Mouse (Mus musculus): ENCODE measurements around the gene L1cam. TPM values are rescaled to one million over a fixed set of nuclear protein-coding genes. Genes with fewer than 3 reads are reported as not detected.

Gene L1cam
- polyA plus RNA-seq, 1 experiment = 9.4 TPM

DNA sequence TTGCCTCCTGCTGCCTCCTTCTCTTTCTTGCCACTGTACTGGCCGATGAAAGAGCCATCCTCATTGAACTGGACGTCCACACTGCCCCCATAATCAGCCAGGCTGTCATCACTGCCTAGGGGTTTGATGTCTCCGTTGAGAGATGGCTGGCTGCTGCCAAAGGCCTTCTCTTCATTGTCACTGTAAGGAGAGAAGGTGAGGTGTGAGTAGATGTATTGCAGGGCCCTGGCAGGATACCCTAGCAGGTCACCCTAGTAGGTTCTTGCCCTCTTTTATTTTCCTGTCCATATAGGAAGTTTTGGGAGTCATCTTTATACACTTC is 40.9 kb downstream of the L1cam start:
- H3K4me1 ChIP-seq (ENCODE audit: control insufficient read depth, insufficient read depth, low read length) = no peaks in the 10 kb centered on the region
- no peak overlapping the region for H3K4me3 ChIP-seq (replicated peaks; ENCODE audit: extremely low read depth, low read depth, low read length)
- DNase-seq = no peak
- WGBS = 49% methylated on average over 3 of the region's 3 CpGs
- TF ChIP-seq CTCF (IDR thresholded peaks at IDR 0.05; ENCODE audit: insufficient read depth, low read length) (no peak), POLR2A (IDR thresholded peaks at IDR 0.05; ENCODE audit: borderline replicate concordance, extremely low read depth, low read depth, low read length) (no peak)

DNA sequence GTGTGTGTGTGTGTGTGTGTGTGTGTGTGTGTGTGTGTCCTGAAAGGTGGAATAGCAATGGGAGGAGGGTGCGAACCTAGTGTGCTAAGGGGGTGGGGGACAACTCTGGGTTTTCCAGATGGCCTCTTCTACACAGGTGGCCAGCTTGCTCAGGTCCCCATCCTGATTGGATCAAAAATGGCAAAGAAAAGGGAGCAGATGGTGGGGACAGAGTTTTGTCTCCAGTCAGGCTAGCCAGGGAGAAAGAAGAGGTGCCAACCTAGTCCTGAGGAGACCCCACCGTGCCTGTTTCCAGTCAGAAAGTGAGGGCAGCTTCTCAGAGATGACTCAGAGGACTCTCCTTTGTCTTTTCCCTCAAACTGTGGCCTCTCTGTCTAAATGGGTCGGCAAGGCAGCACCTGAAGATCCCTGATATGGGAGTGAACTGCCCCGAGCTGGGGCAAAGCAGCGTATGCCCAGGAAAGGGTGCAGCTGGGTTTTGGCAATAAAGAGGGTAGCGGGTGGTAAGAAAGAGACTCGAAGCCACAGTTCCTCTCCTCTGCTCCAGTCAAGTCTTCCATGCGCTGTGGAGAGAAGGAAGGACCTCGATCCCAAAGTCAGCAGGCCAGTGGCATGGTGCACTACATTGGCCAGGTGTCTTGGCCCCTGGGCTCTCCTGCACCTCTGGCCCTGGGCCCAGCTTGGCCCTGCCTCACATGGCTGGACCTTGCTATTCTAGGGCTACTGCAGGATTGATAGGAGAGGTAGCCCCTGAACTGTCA is 41.4 kb downstream of the L1cam start:
- no peak for DNase-seq
- WGBS = 78% methylated on average over 9 of the region's 9 CpGs
- no peak overlapping the region for H3K4me3 ChIP-seq (replicated peaks; ENCODE audit: extremely low read depth, low read depth, low read length)
- no peaks in the 10 kb centered on the region for H3K4me1 ChIP-seq (ENCODE audit: control insufficient read depth, insufficient read depth, low read length)
- TF ChIP-seq CTCF (IDR thresholded peaks at IDR 0.05; ENCODE audit: insufficient read depth, low read length) (no peak), POLR2A (IDR thresholded peaks at IDR 0.05; ENCODE audit: borderline replicate concordance, extremely low read depth, low read depth, low read length) (no peak)

DNA sequence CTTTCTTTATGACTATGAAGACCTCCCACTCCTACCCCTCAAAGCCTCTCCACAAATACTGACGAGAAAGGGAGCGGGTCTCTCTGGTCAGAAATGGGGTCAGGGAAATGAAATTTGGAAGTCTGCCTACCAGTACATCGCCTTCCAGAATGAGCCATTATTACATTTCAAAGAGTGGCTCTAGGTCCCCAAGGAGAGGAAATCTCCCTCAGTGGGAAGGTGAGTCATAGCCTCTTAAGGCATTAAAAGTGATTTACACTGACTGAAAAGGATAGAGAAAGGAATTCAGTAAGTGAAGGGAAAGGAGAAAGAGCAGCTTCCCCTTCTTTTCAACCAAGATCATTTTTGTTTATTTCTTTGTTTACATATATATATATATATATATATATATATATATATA is 59.2 kb downstream of the L1cam start:
- no peak for DNase-seq
- WGBS = 78% methylated on average over 3 of the region's 3 CpGs
- Histone ChIP-seq H3K4me3 (replicated peaks; ENCODE audit: extremely low read depth, low read depth, low read length) (no peak overlapping the region), H3K4me1 (ENCODE audit: control insufficient read depth, insufficient read depth, low read length) (no peaks in the 10 kb centered on the region)
- no peak for TF ChIP-seq CTCF (IDR thresholded peaks at IDR 0.05; ENCODE audit: insufficient read depth, low read length)
- no peak for TF ChIP-seq POLR2A (IDR thresholded peaks at IDR 0.05; ENCODE audit: borderline replicate concordance, extremely low read depth, low read depth, low read length)

DNA sequence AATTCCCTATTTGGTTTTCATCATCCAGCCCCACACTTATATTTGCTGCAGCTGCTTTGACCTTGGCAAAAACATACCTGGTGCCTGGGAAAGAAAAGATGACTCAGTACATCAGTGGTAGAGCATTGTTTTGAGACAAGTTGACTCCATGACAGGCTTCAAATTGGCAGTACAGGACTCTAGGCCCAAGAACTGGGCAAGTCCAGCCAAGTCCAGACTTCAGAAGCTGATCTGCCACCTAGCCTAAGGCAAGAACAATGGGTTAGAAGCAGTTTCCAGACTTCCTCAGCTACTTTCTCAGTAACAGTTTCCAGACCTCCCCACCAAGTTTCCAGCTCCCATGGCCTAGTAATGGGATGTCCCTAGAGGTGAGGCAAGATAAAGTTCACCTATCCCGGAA is 60.2 kb downstream of the L1cam start:
- no peaks in the 10 kb centered on the region for H3K4me1 ChIP-seq (ENCODE audit: control insufficient read depth, insufficient read depth, low read length)
- no peak for DNase-seq
- WGBS = 90% methylated on average over 1 of the region's 1 CpGs
- H3K4me3 ChIP-seq (replicated peaks; ENCODE audit: extremely low read depth, low read depth, low read length) = no peak overlapping the region
- TF ChIP-seq CTCF (IDR thresholded peaks at IDR 0.05; ENCODE audit: insufficient read depth, low read length) (no peak), POLR2A (IDR thresholded peaks at IDR 0.05; ENCODE audit: borderline replicate concordance, extremely low read depth, low read depth, low read length) (no peak)

DNA sequence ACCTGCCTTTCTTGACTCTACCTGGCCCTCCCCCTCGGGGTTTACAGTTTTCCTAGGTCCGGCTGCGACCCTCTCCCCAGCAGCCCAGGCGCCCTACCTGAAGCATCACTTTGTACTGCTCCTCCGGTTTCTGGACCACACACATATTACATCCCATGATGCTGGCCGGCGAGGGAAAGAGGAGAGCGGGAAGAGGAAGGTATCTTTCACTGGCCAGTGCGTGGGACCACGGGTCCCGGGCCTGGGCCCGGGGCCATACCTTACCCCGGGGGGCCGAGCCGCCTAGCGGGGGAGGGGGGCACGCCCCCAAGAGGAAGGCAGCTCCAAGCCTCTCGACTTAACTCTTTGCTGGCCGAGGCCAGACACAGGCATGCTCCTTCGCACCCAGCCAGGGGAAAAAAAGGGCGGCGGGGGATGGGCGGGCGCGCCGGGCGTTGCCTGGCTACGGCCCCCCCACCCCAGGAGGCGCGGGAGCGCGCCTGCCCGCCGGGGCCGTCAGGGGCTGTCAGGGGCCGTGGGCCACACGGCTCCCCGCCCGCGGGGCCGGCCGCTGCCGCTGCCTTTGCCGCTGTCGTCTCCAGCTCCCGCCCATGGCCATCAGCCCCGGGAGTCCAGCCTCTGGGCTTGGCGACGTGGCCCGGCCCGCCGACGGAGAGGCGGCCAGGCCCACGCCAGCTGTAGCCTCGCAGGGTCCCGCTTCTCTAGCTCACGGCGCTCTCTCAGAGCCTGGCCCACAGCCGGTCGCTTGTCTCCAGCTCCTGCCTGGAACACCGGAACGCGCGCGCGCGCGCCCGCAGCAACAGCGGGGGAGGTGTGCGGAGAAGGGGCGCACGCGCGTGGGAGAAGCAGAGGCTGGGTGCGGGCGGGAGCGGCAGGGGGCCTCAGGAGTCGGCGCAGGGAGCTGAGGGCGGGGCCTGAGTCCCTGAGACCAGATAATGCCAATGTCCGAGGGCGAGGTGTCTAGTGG is 71.4 kb downstream of the L1cam start, which contains the start of gene Pdzd4:
Gene Pdzd4 (minus strand): TSS at position 785 of the 967 bp plus-strand sequence.
- 24% methylated on average over 80 of the region's 84 CpGs for WGBS
- Histone ChIP-seq H3K4me1 (ENCODE audit: control insufficient read depth, insufficient read depth, low read length) (no peaks in the 10 kb centered on the region; the same call in 1 of the 2 replicates), H3K4me3 (replicated peaks; ENCODE audit: extremely low read depth, low read depth, low read length) (peak within 1 kb of the TSS; percentile 47)
- TF ChIP-seq CTCF (IDR thresholded peaks at IDR 0.05; ENCODE audit: insufficient read depth, low read length) (no peak), POLR2A (IDR thresholded peaks at IDR 0.05; ENCODE audit: borderline replicate concordance, extremely low read depth, low read depth, low read length) (no peak)
- peak; percentile 20 for DNase-seq

DNA sequence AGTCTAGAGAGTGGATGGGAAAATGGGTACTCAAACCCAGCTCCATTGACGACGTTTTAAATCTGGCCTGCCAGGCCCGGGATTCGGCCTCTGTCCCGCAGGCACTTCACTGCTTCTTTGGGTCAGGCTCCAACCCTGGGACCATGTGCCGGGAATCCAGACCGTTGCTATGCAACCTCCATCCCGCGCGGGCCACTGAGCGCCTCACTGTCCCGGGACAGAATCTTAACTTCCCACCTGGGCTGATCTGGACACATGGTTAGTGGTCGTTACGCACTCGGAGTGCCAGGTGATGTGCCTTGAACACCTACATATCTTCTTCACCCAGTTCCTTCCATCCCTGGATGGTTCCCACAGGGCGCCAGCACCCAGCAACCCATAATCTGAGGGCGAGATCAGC is 72.2 kb downstream of the L1cam start:
- Histone ChIP-seq H3K4me3 (replicated peaks; ENCODE audit: extremely low read depth, low read depth, low read length) (no peak overlapping the region), H3K4me1 (ENCODE audit: control insufficient read depth, insufficient read depth, low read length) (no peaks in the 10 kb centered on the region; the same call in 1 of the 2 replicates)
- TF ChIP-seq CTCF (IDR thresholded peaks at IDR 0.05; ENCODE audit: insufficient read depth, low read length) (no peak), POLR2A (IDR thresholded peaks at IDR 0.05; ENCODE audit: borderline replicate concordance, extremely low read depth, low read depth, low read length) (no peak)
- DNase-seq = no peak
- WGBS = 25% methylated on average over 17 of the region's 17 CpGs

DNA sequence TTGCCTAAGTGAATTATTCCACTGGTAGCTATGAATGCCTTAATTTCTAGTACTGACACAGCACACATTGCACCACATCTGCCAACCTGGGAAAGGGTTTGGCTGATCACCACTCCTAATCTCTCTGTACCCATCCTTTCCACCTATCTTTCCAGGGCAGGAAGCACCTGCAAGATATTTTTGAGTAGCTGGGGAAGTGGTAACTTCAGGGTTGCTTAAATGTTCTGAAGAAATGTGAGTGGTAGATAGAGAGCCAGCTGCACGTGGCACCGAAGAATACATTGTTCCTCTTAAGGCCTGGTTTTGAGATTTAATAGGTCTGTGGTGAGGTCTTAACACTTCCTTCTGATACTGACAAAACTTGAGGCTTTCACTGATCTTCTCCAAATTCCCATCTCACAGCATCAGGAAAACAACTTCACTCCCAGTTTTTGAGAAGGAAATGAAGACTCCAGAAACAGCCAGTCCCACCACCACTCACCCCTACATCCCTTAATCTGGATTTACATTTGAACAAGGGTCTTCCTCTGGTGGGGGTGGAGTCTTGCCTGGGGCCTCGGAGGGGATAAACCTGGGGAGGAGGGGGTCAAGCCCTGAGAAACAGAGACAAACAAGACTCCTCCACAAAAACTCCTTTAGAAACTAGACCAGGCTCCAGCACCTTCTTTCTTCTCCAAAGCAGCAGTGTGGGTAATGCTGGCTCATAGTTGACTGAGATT is 79.2 kb downstream of the L1cam start:
- 48% methylated on average over 3 of the region's 3 CpGs for WGBS
- no peak overlapping the region for H3K4me3 ChIP-seq (replicated peaks; ENCODE audit: extremely low read depth, low read depth, low read length)
- no peak for TF ChIP-seq POLR2A (IDR thresholded peaks at IDR 0.05; ENCODE audit: borderline replicate concordance, extremely low read depth, low read depth, low read length)
- TF ChIP-seq CTCF (IDR thresholded peaks at IDR 0.05; ENCODE audit: insufficient read depth, low read length) = no peak
- H3K4me1 ChIP-seq (ENCODE audit: control insufficient read depth, insufficient read depth, low read length) = no peaks in the 10 kb centered on the region
- no peak for DNase-seq

DNA sequence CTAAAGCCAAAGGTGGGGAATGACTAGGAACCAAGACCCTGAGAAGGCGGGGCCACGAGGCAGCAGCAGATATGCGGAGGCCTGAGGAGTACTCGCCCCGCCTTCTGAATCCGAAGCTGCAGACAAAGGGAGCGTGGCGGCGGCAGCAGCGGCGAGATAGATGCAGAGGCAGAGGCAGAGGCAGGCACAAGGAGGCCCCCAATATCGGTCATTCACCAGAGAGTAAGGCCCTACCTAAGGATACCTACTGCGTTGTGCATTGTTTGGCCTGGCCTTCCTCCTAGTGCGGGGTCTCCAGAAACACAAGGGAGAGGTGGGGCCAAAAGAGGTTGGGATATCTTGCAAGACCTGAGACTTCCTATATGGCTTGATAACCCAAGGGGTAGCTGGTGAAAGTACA is 80.8 kb downstream of the L1cam start:
- DNase-seq = no peak
- Histone ChIP-seq H3K4me3 (replicated peaks; ENCODE audit: extremely low read depth, low read depth, low read length) (no peak overlapping the region), H3K4me1 (ENCODE audit: control insufficient read depth, insufficient read depth, low read length) (no peaks in the 10 kb centered on the region)
- 27% methylated on average over 14 of the region's 14 CpGs for WGBS
- TF ChIP-seq CTCF (IDR thresholded peaks at IDR 0.05; ENCODE audit: insufficient read depth, low read length) (no peak), POLR2A (IDR thresholded peaks at IDR 0.05; ENCODE audit: borderline replicate concordance, extremely low read depth, low read depth, low read length) (no peak)

DNA sequence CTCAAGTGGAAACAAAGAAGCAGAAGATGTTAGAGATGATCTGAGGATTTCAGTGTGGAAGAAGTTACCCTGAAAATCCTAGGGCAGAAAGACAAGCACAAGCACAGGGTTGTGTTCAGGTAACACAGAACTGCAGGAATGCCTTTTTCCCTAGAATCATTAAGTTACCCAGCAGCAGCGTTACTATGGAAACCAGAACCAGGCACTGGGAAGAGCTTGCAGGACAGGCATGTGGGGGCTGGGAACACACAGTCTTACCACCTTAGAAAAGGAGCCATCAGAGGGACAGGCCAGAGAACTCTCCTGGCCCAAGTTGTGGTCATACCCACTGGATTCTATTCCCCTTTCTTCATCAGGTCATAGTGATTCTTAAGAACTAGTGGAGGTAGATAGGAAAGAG is 90.1 kb downstream of the L1cam start:
- WGBS = 70% methylated on average over 1 of the region's 1 CpGs
- H3K4me3 ChIP-seq (replicated peaks; ENCODE audit: extremely low read depth, low read depth, low read length) = no peak overlapping the region
- TF ChIP-seq CTCF (IDR thresholded peaks at IDR 0.05; ENCODE audit: insufficient read depth, low read length) = no peak
- no peak for TF ChIP-seq POLR2A (IDR thresholded peaks at IDR 0.05; ENCODE audit: borderline replicate concordance, extremely low read depth, low read depth, low read length)
- DNase-seq = no peak
- no peaks in the 10 kb centered on the region for H3K4me1 ChIP-seq (ENCODE audit: control insufficient read depth, insufficient read depth, low read length)

Other genes starting within 250 kb of the L1cam start
- 5.1 and 6.1 TPM in 2 replicates for gene Pnck, start 236.0 kb downstream of the L1cam start, polyA plus RNA-seq (2012; rRNA removed)
- gene Slc6a8, start 223.0 kb downstream of the L1cam start, polyA plus RNA-seq (2012; rRNA removed) = 47.8 and 59.1 TPM in 2 replicates
- 39.7 and 71.0 TPM in 2 replicates for gene Bcap31, start 179.9 kb downstream of the L1cam start, polyA plus RNA-seq (2012; rRNA removed)
- 49.9 and 53.6 TPM in 2 replicates for gene Abcd1, start 179.5 kb downstream of the L1cam start, polyA plus RNA-seq (2012; rRNA removed)
- 1.3 and 1.4 TPM in 2 replicates for gene Plxnb3, start 139.0 kb downstream of the L1cam start, polyA plus RNA-seq (2012; rRNA removed)
- gene Srpk3, start 121.7 kb downstream of the L1cam start, polyA plus RNA-seq (2012; rRNA removed) = 7.1 and 13.1 TPM in 2 replicates
- 144 and 247 TPM in 2 replicates for gene Idh3g, start 109.2 kb downstream of the L1cam start, polyA plus RNA-seq (2012; rRNA removed)
- 153 and 171 TPM in 2 replicates for gene Ssr4, start 109.1 kb downstream of the L1cam start, polyA plus RNA-seq (2012; rRNA removed)
- 2.1 and 2.2 TPM in 2 replicates for gene Pdzd4, start 71.1 kb downstream of the L1cam start, polyA plus RNA-seq (2012; rRNA removed)
- gene Avpr2, start 4.0 kb downstream of the L1cam start, polyA plus RNA-seq (2012; rRNA removed) = not detected in 2 replicates
- 27.8 and 39.0 TPM in 2 replicates for gene Arhgap4, start 25.8 kb upstream of the L1cam start, polyA plus RNA-seq (2012; rRNA removed)
- 33.3 and 42.6 TPM in 2 replicates for gene Naa10, start 25.8 kb upstream of the L1cam start, polyA plus RNA-seq (2012; rRNA removed)
- 37.5 and 42.3 TPM in 2 replicates for gene Renbp, start 34.7 kb upstream of the L1cam start, polyA plus RNA-seq (2012; rRNA removed)
- 61.4 and 62.6 TPM in 2 replicates for gene Hcfc1, start 70.3 kb upstream of the L1cam start, polyA plus RNA-seq (2012; rRNA removed)
- 152 and 177 TPM in 2 replicates for gene Irak1, start 127.8 kb upstream of the L1cam start, polyA plus RNA-seq (2012; rRNA removed)
- not detected in 2 replicates for gene Opn1mw, start 231.4 kb upstream of the L1cam start, polyA plus RNA-seq (2012; rRNA removed)
- 6.8 and 7.4 TPM in 2 replicates for gene Mecp2, start 239.3 kb upstream of the L1cam start, polyA plus RNA-seq (2012; rRNA removed)

Data from lung, adult 2 months (tissue).